Mouse (Mus musculus) layer of hippocampus, adult 2 months (tissue): ENCODE results near the gene Sprn. TPM values are rescaled to one million over a fixed set of nuclear protein-coding genes. Genes with fewer than 3 reads are reported as not detected.
"Not testable (repeated sequence)": the region's sequence is repeated elsewhere in the genome, so short reads cannot be mapped to it uniquely, and the experiment has no call there.

Experiments
- DNase-seq, 2 experiments: peaks; one replicate each; pipeline ENCODE4 v3.0.0; 2022; ENCODE audit warnings: low spot score in 2 of 2
- H3K27ac ChIP-seq: fragments of 200-600 bp; 2 replicates; pipeline ENCODE4 v1.8.1; 2022
- H3K4me3 ChIP-seq: fragments of 200-600 bp; 2 replicates; pipeline ENCODE4 v1.8.1; 2022; ENCODE audit warnings: mild to moderate bottlenecking
- CTCF ChIP-seq: fragments of 200-600 bp; conservative IDR thresholded peaks from 2 replicates; pipeline ENCODE4 v1.8.1; 2022; ENCODE audit warnings: antibody characterized with exemption, mild to moderate bottlenecking, moderate library complexity
- total RNA-seq, 2 experiments: library from RNA; stranded (reverse); gene quantifications; 2 replicates each; pipeline ENCODE4 v1.2.3; 2021

Sprn gene
- total RNA-seq, 2 experiments from 2014 or later, result 177 to 178 TPM

DNA sequence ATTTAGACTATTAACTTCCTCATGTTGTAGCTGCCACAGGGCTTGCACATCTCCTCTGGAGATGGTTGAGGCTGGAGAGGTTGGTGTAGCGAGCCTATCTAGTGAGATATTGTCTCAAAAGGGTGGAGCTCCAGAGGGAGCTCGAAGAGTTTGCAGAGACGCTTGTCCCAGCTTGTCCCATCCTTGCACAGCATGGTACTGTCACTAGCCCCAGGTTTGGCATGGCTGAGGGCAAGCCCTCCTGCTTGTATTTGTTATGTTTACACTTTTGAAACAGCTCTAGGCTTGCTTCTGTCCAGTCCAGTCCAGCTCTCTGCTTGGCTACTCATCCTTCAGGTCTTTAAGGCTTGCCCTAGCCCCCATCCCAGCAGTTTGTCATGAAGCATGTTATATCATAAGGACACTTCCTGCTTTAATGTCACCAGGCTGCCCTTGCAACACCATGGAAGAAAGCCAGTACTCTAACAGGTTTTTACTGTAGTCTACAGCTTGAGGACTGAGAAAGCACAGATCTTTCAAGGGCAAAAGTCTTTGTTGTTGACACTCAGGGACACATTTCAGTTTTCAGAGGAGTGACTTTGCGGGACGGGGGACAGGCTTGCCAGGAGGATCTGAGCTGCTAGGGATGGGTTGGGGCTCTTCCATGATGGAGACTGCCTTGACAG, 19.4 kb downstream of the Sprn start:
- DNase-seq, result no peak
- no peak overlapping the region for H3K27ac ChIP-seq
- no peak overlapping the region for H3K4me3 ChIP-seq
- TF ChIP-seq CTCF, result no peak

DNA sequence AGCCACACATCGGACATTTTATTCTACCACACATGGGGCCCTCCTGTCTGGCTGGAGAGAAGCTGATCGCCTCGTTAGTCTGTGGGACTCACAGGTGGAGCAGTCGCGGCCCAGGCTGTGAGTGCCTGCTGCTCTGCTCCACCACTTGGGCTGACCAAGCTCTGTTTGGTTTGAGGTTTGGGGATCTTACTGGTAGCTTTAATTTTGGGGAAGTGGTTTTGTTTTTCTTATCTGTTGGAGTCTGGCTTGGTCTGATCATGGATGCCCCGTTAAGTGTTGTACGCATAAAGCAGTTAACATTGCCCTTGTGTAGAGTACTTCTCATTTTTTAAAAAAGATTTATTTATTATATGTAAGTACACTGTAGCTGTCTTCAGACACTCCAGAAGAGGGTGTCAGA, 20.6 kb downstream of the Sprn start:
- not testable (repeated sequence) for H3K4me3 ChIP-seq, H3K27ac ChIP-seq, DNase-seq

DNA sequence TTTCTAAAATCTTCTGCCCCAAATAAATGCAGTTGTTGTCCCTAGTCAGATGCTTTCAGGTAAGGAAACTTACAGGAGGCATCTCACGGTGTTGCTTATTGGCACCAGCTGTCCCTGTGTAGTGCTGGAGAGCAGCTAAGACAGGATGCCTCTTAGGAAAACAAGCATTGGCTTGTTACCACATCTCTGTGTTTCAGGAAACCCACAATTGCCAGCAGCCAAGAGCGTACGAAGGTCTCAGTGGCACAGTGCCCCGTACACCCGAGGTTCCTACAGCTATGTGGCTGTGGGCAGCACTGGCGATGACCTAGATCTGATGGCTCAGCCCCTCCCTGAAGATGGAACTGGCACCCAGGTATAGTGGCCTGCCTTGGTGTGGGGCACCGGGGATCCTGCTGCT, 22.5 kb downstream of the Sprn start:
- not testable (repeated sequence) for H3K4me3 ChIP-seq, DNase-seq

DNA sequence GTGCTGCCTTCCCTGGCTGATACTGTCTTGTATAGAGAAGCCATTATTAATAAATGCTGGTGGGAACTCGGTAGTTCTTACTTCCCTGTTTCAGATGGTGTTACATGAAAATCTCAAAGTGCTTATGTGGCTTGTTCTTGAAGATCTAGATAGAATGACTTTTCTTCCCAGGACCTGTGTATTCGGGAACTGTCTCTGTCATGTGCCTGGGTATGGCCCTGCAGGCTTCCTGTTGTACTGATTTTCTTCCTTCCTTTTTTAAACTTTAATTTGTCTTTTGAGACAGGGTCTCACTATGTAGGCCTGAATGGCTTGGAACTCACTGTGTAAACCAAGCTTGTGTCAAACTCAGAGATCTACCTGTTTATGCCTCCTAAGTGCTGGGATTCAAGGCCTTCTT, 26.8 kb downstream of the Sprn start:
- no peak overlapping the region for H3K27ac ChIP-seq
- DNase-seq, result no peak
- no peak for TF ChIP-seq CTCF
- H3K4me3 ChIP-seq, result no peak overlapping the region

More for the DNA sequence above, 22.5 kb downstream of the Sprn start:
- H3K27ac ChIP-seq, result not testable (repeated sequence)

DNA sequence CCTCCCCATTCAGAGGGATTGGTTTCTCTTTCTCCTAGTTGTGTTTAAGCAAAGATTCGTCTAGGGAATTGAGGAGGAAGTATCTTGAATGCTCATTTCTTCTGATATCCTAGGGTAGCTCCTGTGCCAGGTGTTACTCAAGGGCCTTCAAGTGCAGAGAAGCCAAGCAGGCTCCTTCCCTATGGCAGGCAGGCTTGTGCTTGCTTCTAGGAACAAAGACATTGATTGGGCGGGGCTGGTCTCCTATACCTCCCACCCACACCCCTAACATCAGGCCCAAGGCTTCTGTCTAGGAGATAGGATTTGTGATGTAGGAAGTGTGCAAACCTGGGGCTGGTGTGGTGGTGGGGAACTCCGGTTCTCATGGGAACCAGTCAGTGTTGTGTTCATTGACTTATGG, 27.7 kb downstream of the Sprn start:
- H3K4me3 ChIP-seq, result no peak overlapping the region
- TF ChIP-seq CTCF, result no peak
- no peak overlapping the region for H3K27ac ChIP-seq
- DNase-seq, result no peak

DNA sequence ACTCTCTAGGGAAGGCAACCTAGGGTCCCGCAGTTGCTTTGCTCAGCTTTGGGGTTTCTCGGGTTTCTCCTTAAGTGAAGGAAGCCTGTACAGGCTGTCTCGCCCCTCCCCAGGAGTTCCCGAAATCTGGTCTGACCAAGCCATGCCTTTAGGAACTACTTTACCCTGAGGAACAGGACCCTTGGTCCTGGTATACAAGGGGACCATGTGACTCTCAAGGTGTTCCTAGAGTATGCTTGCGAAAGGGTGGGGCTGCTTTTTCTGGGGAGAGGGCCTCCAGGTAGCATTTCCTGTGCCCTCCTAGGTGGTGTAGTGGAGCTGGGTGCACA, 28.7 kb downstream of the Sprn start:
- no peak for TF ChIP-seq CTCF
- Histone ChIP-seq H3K4me3 (peak overlapping the region; percentile 61), H3K27ac (peak overlapping the region; percentile 87)
- DNase-seq, result no peak

DNA sequence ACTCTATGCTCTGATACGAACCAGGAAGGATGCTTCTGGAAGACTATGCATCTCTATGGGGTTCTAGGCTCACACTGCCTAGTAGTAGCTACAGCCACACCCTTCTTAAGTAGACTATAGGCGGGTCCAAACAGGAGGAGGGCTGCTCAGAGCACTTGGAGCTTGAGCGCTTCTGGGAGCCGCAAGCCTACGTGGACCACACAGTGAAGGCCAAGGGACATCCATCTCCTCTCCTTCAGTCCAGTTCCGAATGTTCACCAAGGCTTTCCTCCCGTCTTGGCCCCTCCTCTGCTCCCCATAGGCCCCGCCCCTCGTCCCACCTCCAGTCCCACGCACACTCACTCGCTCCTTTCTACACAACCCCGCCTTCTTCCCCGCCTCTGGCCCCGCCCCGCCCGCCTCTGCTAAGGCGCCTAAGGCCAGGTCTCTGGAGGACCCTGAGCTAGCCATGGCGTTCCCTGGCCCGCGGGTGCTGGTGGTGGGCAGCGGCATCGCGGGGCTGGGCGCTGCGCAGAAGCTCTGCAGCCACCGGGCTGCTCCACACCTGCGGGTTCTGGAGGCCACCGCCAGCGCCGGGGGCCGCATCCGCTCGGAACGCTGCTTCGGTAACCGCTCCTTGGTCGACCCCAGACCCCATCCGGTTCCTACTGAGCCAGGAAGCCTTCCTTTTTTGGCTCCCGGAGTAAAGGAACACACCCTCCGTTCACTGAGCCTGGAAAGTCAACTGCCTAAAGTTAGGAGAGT, 29.2 kb downstream of the Sprn start:
- peak overlapping the region; percentile 61 for H3K4me3 ChIP-seq
- no peak for TF ChIP-seq CTCF
- DNase-seq, result peak; percentile 87 to 91
- H3K27ac ChIP-seq, result peak overlapping the region; percentile 87

DNA sequence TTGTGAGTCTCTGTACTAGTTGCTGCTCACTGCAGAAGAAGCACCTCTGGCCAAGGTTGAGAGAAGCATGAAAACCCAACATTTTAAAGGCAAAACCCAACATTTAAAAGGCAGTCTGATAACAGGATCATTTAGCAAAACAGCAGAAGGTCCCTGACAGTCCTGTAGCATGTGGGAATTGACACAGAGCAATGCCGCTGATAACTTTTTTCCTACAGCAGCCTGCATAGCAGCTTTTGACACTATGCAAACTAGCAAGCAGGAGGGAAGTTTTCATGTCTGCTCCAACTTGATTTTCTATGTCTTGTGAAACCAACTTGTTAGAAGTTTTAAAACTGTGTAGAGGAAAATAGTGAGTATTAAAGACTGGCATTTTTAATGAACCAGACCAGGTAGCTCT, 30.3 kb downstream of the Sprn start:
- no peak for TF ChIP-seq CTCF
- no peak overlapping the region for H3K27ac ChIP-seq
- no peak for DNase-seq

DNA sequence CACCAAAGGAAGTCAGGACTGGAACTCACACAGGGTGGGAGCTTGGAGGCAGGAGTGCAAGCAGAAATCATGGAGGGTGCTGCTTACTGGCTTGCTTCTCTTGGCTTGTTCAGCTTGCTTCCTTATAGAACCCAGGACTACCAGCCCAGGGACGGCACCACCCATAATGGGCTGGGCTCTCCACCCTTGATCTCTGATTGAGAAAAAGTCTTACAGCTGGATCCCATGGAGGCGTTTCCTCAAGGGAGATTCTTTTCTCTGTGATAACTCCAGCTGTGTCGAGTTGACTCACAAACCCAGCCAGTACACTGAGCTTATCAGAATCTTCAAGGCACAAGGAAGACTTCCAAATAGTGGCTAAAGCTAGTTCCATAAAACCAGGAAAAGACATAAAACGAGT, 31.9 kb downstream of the Sprn start:
- DNase-seq, result no peak
- H3K4me3 ChIP-seq, result no peak overlapping the region
- no peak for TF ChIP-seq CTCF
- no peak overlapping the region for H3K27ac ChIP-seq

More for the DNA sequence above, 30.3 kb downstream of the Sprn start:
- no peak overlapping the region for H3K4me3 ChIP-seq

DNA sequence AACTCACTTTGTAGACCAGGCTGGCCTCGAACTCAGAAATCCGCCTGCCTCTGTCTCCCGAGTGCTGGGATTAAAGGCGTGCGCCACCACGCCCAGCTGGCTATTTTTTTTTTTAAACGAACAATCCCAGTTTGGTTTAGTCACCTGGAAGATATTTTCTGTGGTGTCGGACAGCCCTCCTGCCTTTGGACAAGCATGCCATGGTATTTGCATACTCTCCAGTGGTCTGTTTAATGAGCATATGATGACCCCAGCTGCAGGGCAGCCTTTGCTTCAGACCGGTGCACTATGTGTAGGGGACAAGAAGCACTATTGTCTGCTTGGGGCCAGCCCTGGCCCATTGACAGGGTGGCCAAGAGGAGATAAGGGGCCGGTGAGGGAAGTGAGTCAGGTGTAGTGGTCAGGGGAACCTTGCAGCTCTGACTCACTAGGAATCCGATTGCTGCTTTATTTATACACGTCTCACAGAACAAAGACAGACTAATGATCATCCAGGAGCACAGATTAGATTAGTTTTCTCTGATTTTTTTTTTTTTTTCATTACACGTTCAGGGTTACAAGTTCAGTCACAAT, 33.3 kb downstream of the Sprn start:
- no peak for DNase-seq
- no peak for TF ChIP-seq CTCF
- H3K4me3 ChIP-seq, result no peak overlapping the region
- no peak overlapping the region for H3K27ac ChIP-seq

DNA sequence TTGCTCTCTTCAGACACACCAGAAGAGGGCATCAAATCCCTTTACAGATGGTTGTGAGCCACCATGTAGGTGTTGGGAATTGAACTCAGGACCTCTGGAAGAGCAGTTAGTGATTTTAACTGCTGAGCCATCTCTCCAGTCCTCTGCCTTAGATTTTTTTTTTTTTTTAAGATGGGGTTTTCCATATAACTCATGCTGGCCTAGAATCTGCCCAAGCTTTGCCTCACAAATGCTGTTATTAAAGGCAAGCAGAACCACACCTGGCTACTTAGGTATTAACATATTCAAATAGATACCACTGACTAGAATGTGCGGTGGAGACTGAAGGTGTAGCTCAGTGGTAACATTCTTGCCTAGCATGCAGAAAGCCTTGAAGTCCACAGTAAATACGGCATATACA, 34.2 kb downstream of the Sprn start:
- no peak for TF ChIP-seq CTCF

DNA sequence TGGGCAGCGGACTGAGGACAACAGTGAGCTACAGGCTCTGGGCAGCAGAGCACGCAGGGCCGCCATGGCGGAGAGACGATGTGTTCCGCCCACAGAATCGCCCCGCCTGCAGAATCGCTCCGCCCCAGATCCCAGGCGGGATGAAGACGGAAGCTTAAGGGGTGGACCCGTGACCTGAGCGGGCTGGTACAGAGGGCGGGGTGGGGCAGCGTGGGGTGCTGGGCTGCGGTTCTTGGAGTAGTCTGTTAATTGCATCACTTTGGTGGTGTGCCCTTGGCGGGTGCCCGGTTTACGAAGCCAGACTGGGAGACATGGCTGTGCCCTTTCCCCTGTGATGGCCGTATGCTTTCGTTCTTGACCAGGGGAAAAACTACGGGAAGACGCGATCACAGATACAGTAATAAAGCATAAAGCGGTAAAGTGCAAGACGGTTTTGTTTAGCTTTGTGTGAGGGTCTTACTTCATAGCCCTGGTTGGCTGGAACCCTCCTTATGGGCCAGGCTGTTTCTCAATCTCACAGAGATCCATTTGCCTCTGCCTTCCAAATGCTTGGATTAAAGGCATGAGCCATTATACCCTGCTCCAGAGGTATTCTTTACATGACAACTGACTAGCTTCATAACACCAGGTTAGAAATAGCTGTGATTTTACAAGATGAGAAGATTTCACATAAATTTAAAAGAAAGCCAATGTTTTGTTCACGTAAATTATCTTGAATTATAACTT, 38.2 kb downstream of the Sprn start, which contains the start of gene Echs1:
Echs1 (minus strand) TSS at position 148 of the 726 bp plus-strand sequence.
- peak; percentile 87 to 89 for DNase-seq
- Histone ChIP-seq H3K4me3 (peak within 1 kb of the TSS; percentile 96), H3K27ac (peak within 1 kb of the TSS; percentile 96)
- TF ChIP-seq CTCF, result no peak

More for the DNA sequence above, 34.2 kb downstream of the Sprn start:
- no peak overlapping the region for H3K4me3 ChIP-seq
- no peak for DNase-seq
- H3K27ac ChIP-seq, result no peak overlapping the region
